Mouse (Mus musculus) intestine, embryonic 15.5 days (tissue): ENCODE measurements around the gene Grcc10. TPM values are rescaled to one million over a fixed set of nuclear protein-coding genes. Genes with fewer than 3 reads are reported as not detected.

Experiments used
- ATAC-seq: fragments of 200-750 bp; cut with Nextera tagmentation; 2 replicates; pipeline ENCODE4 v1.8.0; 2017; ENCODE audit warnings: moderate TSS enrichment, moderate library complexity
- H3K27ac ChIP-seq: fragments of 300-500 bp; sonication (generic); 2 replicates; pipeline ENCODE4 v1.5.1; 2015; ENCODE audit warnings: mild to moderate bottlenecking, inconsistent platforms
- H3K27me3 ChIP-seq: fragments of 300-500 bp; sonication (generic); replicated peaks from 2 replicates; pipeline ENCODE4 v1.6.1; 2015; ENCODE audit warnings: inconsistent platforms
- H3K36me3 ChIP-seq: fragments of 300-500 bp; sonication (generic); 2 replicates; pipeline ENCODE4 v1.6.1; 2015; ENCODE audit warnings: inconsistent platforms
- H3K4me1 ChIP-seq: fragments of 300-500 bp; sonication (generic); replicated peaks from 2 replicates; pipeline ENCODE4 v1.6.1; 2015; ENCODE audit warnings: inconsistent platforms
- H3K4me2 ChIP-seq: fragments of 300-500 bp; sonication (generic); replicated peaks from 2 replicates; pipeline ENCODE4 v1.6.1; 2015; ENCODE audit warnings: mild to moderate bottlenecking, inconsistent platforms
- H3K4me3 ChIP-seq: fragments of 300-500 bp; sonication (generic); replicated peaks from 2 replicates; pipeline ENCODE4 v1.5.1; 2015; ENCODE audit warnings: inconsistent platforms
- H3K9ac ChIP-seq: fragments of 300-500 bp; sonication (generic); 2 replicates; pipeline ENCODE4 v1.6.1; 2015; ENCODE audit warnings: inconsistent platforms
- H3K9me3 ChIP-seq: fragments of 300-500 bp; sonication (generic); 2 replicates; pipeline ENCODE4 v1.6.1; 2016; ENCODE audit warnings: inconsistent platforms
- WGBS: fragments of 180-500 bp; shearing (Covaris S2); methylation state at CpG from one replicate; pipeline ENCODE4 v1.1.7; 2015; 5-methylcytosine and 5-hydroxymethylcytosine counted together
- polyA plus RNA-seq: library from polyadenylated mRNA; unstranded; fragments of >200 nt; fragmentation: Nextera tagmentation; extraction: Ambion mirVana; gene quantifications from 2 replicates; pipeline ENCODE4 v1.2.1, GENCODE M21; 2015

Gene Grcc10
- 337 and 341 TPM in 2 replicates for polyA plus RNA-seq

- H3K36me3 ChIP-seq, result peaks cover 14% of the 10 kb centered on the region
- peaks cover 25% of the 10 kb centered on the region for H3K4me1 ChIP-seq
- no peaks in the 10 kb centered on the region for H3K9me3 ChIP-seq
- peak within 1 kb of the TSS; percentile 89 for H3K4me2 ChIP-seq
- H3K4me3 ChIP-seq, result peak within 1 kb of the TSS; percentile 59
- ATAC-seq, result peak; percentile 78
- no peaks in the 10 kb centered on the region for H3K27me3 ChIP-seq
- peak within 1 kb of the TSS; percentile 80 for H3K9ac ChIP-seq
- WGBS, result under 1% methylated on average over 41 of the region's 41 CpGs
- H3K27ac ChIP-seq, result peak within 1 kb of the TSS; percentile 99
Measured at GRCm38 (mm10) chr6:124740888-124741761, at the start of gene Grcc10. Gene Grcc10 (minus strand): TSS chr6:124741374.

DNA sequence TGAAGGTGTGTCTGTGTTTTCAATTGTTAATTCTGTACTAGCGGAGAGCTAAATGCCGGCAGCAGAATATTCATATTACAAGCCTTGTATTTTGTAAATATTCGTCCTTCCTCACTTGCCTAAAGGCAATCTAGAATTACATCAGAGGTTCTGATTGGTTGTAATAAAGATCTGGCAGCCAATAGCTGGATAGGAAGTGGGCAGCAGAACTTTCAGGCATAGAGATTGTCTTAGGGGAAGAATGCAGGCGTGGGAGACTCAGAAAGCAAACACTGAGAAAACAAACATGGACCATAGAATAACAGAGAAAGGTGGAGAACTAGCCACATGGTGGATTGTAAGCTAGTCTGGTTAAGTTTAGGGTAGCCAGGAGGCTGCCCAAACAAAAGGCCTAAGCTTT lies 48.9 kb upstream of the Grcc10 start:
- H3K27ac ChIP-seq, result no peak overlapping the region
- H3K4me3 ChIP-seq, result no peak overlapping the region
- H3K9ac ChIP-seq, result no peak overlapping the region
- H3K4me1 ChIP-seq, result no peaks in the 10 kb centered on the region
- H3K36me3 ChIP-seq, result no peaks in the 10 kb centered on the region
- 62% methylated on average over 4 of the region's 4 CpGs for WGBS
- no peaks in the 10 kb centered on the region for H3K9me3 ChIP-seq
- no peaks in the 10 kb centered on the region for H3K27me3 ChIP-seq
- ATAC-seq, result no peak
- no peak overlapping the region for H3K4me2 ChIP-seq

DNA sequence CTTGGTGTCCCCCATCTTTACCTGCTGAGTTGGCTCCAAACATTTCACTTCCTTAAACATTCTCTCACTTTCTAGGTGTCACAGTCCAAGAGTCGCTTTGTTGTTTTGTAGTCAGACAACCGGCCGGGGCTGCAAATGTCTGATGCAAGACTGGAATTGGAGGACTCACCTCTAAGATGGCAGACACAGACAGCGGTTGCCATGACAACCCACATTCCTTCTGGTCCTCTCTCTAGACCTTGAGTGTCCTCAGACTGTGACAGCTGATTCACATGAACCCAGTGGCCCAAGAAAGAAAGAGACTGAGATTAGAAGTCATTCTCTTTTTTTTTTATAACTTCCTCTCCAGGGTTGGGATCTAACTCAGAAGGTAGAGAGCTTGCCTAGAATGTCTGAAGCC lies 48.3 kb upstream of the Grcc10 start:
- H3K9me3 ChIP-seq, result no peaks in the 10 kb centered on the region
- H3K27ac ChIP-seq, result no peak overlapping the region
- H3K4me2 ChIP-seq, result no peak overlapping the region
- H3K9ac ChIP-seq, result no peak overlapping the region
- no peak overlapping the region for H3K4me3 ChIP-seq
- no peaks in the 10 kb centered on the region for H3K27me3 ChIP-seq
- no peaks in the 10 kb centered on the region for H3K36me3 ChIP-seq
- WGBS, result 80% methylated on average over 4 of the region's 4 CpGs
- no peaks in the 10 kb centered on the region for H3K4me1 ChIP-seq
- ATAC-seq, result no peak

- Histone ChIP-seq H3K9me3 (no peaks in the 10 kb centered on the region), H3K4me3 (no peak overlapping the region), H3K36me3 (no peaks in the 10 kb centered on the region), H3K27me3 (no peaks in the 10 kb centered on the region), H3K9ac (no peak overlapping the region), H3K27ac (no peak overlapping the region), H3K4me1 (no peaks in the 10 kb centered on the region), H3K4me2 (no peak overlapping the region)
- 68% methylated on average over 10 of the region's 10 CpGs for WGBS
- no peak for ATAC-seq
Measured at GRCm38 (mm10) chr6:124787722-124788121, 46.5 kb upstream of the Grcc10 start.

- H3K9ac ChIP-seq, result no peak overlapping the region
- no peak overlapping the region for H3K27ac ChIP-seq
- H3K36me3 ChIP-seq, result no peaks in the 10 kb centered on the region
- 54% methylated on average over 8 of the region's 8 CpGs for WGBS
- H3K9me3 ChIP-seq, result no peaks in the 10 kb centered on the region
- no peaks in the 10 kb centered on the region for H3K27me3 ChIP-seq
- H3K4me3 ChIP-seq, result no peak overlapping the region
- no peak overlapping the region for H3K4me2 ChIP-seq
- no peaks in the 10 kb centered on the region; the same call in 1 of the 2 replicates for H3K4me1 ChIP-seq
- no peak for ATAC-seq
Measured at GRCm38 (mm10) chr6:124786756-124787420, 45.7 kb upstream of the Grcc10 start.

GRCm38 (mm10) chr6:124782436-124782835 lies 41.3 kb upstream of the Grcc10 start:
- peaks cover 9% of the 10 kb centered on the region for H3K27me3 ChIP-seq
- H3K4me1 ChIP-seq, result peaks cover 9% of the 10 kb centered on the region
- H3K36me3 ChIP-seq, result no peaks in the 10 kb centered on the region
- WGBS, result 19% methylated on average over 6 of the region's 6 CpGs
- H3K4me2 ChIP-seq, result peak overlapping the region; percentile 48
- peak; percentile 49 for ATAC-seq
- peak overlapping the region; percentile 17; the same call in 1 of the 2 replicates for H3K4me3 ChIP-seq
- no peak overlapping the region for H3K27ac ChIP-seq
- H3K9me3 ChIP-seq, result no peaks in the 10 kb centered on the region
- H3K9ac ChIP-seq, result 0 out of 2 replicates have a peak overlapping the region, but pooled peaks have one; percentile 23

DNA sequence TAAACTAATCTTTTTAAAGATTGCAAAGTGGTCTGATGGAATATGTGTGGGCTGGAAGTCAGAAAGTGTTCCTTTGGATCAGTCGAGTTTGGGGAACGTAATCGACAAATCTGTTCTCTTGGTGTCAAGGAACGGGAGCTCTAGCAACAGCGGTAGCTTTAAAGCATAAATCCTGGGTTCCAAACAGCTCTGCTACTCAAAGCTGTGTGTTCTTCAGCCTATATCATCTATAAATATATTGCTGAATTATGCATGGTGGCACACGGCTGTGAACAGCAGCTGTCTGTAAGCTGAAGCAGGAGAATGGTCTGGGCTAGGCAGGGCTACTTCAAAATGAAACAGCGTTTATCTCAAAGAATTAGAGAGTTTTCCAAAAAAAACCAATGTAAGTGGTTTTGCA lies 39.7 kb upstream of the Grcc10 start:
- Histone ChIP-seq H3K9me3 (no peaks in the 10 kb centered on the region), H3K36me3 (no peaks in the 10 kb centered on the region), H3K9ac (no peak overlapping the region), H3K27me3 (peaks cover 9% of the 10 kb centered on the region), H3K4me2 (no peak overlapping the region), H3K27ac (no peak overlapping the region), H3K4me1 (peaks cover 9% of the 10 kb centered on the region), H3K4me3 (no peak overlapping the region)
- ATAC-seq, result no peak
- 83% methylated on average over 7 of the region's 7 CpGs for WGBS

GRCm38 (mm10) chr6:124779984-124780416 lies 38.8 kb upstream of the Grcc10 start:
- peak overlapping the region; percentile 28 for H3K9ac ChIP-seq
- WGBS, result 6% methylated on average over 10 of the region's 10 CpGs
- H3K27me3 ChIP-seq, result peaks cover 9% of the 10 kb centered on the region
- H3K4me1 ChIP-seq, result peaks cover 9% of the 10 kb centered on the region
- H3K27ac ChIP-seq, result no peak overlapping the region
- peak overlapping the region; percentile 76 for H3K4me2 ChIP-seq
- no peak for ATAC-seq
- H3K36me3 ChIP-seq, result no peaks in the 10 kb centered on the region
- no peaks in the 10 kb centered on the region for H3K9me3 ChIP-seq
- H3K4me3 ChIP-seq, result peak overlapping the region; percentile 33

DNA sequence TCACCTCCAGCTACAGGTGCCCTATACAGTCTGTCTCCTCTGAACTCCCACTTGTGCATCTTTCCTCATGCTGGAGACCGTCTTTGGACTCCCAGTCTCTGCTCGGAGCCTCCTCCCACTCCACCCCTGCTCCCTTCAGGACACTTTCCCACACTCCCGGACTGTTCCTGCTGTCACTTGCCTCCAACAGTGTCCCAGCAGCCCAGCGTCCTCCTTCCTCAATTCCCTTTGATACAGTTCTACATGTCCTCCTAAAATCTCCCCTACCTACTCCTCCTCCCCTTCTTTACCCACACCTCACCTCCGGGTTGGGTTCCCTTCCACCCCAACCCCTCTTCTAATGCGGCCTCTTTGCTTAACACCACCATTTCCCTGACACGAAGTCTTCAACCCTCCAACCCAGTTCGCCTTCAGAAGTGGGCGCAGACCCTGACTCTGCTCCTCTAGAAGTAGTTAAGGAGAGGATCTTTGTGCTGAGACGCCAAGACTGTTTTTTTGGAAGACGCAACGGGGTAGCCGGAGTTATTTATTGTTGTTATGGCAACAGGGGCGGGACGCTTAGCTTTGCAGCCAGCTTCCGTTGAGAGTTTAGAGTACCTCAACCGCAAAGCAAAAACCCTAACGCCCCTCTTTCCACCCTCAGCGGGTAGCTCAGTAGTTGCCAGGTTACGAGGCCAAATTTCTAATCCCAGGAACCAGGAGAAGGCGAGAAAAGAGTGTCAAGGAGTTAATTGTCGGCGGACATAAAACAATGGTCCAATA lies 38.2 kb upstream of the Grcc10 start, which contains the start of gene Lrrc23:
Gene Lrrc23, minus strand, starts transcription at position 506 of the 762 bp plus-strand sequence.
- Histone ChIP-seq H3K36me3 (no peaks in the 10 kb centered on the region), H3K4me3 (peak within 1 kb of the TSS; percentile 33), H3K9ac (peak within 1 kb of the TSS; percentile 28), H3K27ac (no peak within 1 kb of the TSS), H3K9me3 (no peaks in the 10 kb centered on the region), H3K4me1 (peaks cover 9% of the 10 kb centered on the region), H3K4me2 (peak within 1 kb of the TSS; percentile 76), H3K27me3 (peaks cover 9% of the 10 kb centered on the region)
- peak; percentile 57; the same call in 1 of the 2 replicates for ATAC-seq
- 3% methylated on average over 23 of the region's 23 CpGs for WGBS

DNA sequence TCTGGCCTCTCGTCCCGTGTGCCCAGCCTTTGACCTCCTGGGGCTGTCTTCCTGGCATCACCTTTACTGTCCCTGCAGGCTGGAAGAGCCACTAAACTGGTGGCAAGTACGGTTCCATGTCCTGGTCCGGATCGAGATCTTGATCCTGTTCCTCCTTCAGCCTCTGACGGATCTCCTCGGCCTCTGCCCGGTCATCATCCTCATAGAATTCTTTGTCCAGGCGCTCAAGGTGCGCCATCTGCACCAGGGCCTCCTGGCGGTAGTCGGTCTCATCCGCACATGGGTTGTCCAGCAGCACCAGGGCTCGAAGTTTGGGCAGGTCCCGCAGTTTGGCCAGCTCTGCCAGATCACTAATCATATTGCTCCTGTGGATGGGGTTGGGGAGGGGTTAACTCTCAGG lies 29.3 kb upstream of the Grcc10 start:
- H3K9me3 ChIP-seq, result no peaks in the 10 kb centered on the region
- no peaks in the 10 kb centered on the region for H3K36me3 ChIP-seq
- 87% methylated on average over 15 of the region's 15 CpGs for WGBS
- 0 out of 2 replicates have a peak, but pooled peaks cover 2% of the 10 kb centered on the region for H3K27me3 ChIP-seq
- H3K27ac ChIP-seq, result no peak overlapping the region
- H3K4me2 ChIP-seq, result no peak overlapping the region
- no peak overlapping the region for H3K4me3 ChIP-seq
- H3K9ac ChIP-seq, result no peak overlapping the region
- no peak for ATAC-seq
- peaks cover 24% of the 10 kb centered on the region for H3K4me1 ChIP-seq

DNA sequence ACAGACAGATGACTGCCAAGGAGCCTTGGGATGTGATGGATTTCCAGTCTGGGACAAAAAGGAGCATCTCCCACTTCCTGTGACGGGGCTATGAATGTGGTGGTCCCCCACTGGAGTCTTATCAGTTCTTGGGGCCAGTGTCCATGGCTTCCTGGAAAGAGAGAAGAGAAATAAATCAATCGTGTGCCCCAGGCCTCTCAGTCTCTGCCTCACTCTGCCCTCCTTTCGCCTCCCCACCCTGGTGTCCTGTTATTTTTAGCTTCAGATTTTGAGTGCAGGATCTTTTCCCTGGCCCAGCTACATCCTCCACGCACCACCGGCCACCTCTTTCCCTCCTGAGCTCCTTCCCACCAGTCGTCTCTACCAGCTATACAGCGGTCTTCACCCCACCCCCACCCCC lies 28.8 kb upstream of the Grcc10 start:
- no peaks in the 10 kb centered on the region for H3K9me3 ChIP-seq
- no peak for ATAC-seq
- peak overlapping the region; percentile 57 for H3K4me3 ChIP-seq
- peak overlapping the region; percentile 60; the same call in 1 of the 2 replicates for H3K9ac ChIP-seq
- WGBS, result 62% methylated on average over 7 of the region's 7 CpGs
- H3K4me2 ChIP-seq, result peak overlapping the region; percentile 96
- no peak overlapping the region for H3K27ac ChIP-seq
- peaks cover 24% of the 10 kb centered on the region for H3K4me1 ChIP-seq
- 0 out of 2 replicates have a peak, but pooled peaks cover 2% of the 10 kb centered on the region for H3K27me3 ChIP-seq
- no peaks in the 10 kb centered on the region for H3K36me3 ChIP-seq
